14 mouse cellular contexts compared by ENCODE assay signal in the genomic region with DNA sequence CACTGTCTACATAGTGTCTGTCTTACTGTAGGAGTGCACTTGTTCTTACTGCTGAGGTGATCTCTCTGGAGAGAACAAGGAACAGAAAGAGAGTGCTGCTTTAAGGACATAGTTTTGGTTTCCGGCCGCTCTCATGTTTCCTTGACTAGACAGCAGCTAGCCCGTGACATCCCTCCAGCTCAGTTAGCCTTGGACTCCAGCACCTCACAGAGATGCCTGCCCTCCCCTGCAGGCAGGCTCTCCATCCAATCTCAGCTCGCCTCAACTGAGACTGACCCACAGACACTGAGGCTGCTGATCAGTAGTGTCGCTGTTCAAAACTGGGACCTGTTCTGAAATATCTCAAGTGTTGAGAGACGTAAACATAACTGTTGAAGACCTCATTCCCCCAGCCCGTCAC.
"Had no signal": no experiment of that assay in that cellular context is flagged by ENCODE, and none has a peak within 500 bp of the region (broad histone marks: within the 10 kb centered on the region; RNA-seq: fewer than 3 reads in every experiment).

No protein-coding gene starts in this region.

- H3K27me3 ChIP-seq: liver, embryonic 12.5 days; lung, embryonic 15.5 days; midbrain, embryonic 12.5 days; neural tube, embryonic 13.5 days had no signal

- H3K4me1 ChIP-seq: liver, embryonic 12.5 days; lung, embryonic 15.5 days; midbrain, embryonic 12.5 days; neural tube, embryonic 13.5 days had no signal

- H3K4me3 ChIP-seq: liver, embryonic 12.5 days; lung, embryonic 15.5 days; midbrain, embryonic 12.5 days; neural tube, embryonic 13.5 days had no signal

- ATAC-seq: liver, embryonic 12.5 days; midbrain, embryonic 16.5 days had no signal

- H3K27ac ChIP-seq: liver, embryonic 12.5 days; lung, embryonic 15.5 days; macrophage; midbrain, embryonic 12.5 days; neural tube, embryonic 13.5 days had no signal

- DNase-seq: kidney, postnatal 10 days; left cerebral cortex, postnatal 4 days; lung, postnatal 14 days; retina, postnatal 1 day; right cerebral cortex, postnatal 4 days; spleen, adult 18-20 months; thymus, adult 18-20 months; thymus, postnatal 14 days had no signal
